Mouse (Mus musculus) intestine, postnatal 0 days (tissue): ENCODE results near the gene 1700092M07Rik. TPM values are rescaled to one million over a fixed set of nuclear protein-coding genes. Genes with fewer than 3 reads are reported as not detected.
A peak's percentile ranks its signal among the peaks of the same experiment; 100 is the strongest.

ENCODE experiments used
- ATAC-seq: fragments of 200-750 bp; cut with Nextera tagmentation; 2 replicates; pipeline ENCODE4 v1.8.0; 2017; ENCODE audit warnings: mild to moderate bottlenecking, moderate TSS enrichment, moderate library complexity
- H3K27ac ChIP-seq: fragments of 300-500 bp; sonication (generic); 2 replicates; pipeline ENCODE4 v1.5.1; 2014; ENCODE audit warnings: mild to moderate bottlenecking, low read depth, low read length, moderate library complexity
- H3K27me3 ChIP-seq: fragments of 300-500 bp; sonication (generic); replicated peaks from 2 replicates; pipeline ENCODE4 v1.6.1; 2014; ENCODE audit warnings: low read length, mixed read lengths; ENCODE audit not compliant: control insufficient read depth, insufficient read depth
- H3K36me3 ChIP-seq: fragments of 300-500 bp; sonication (generic); 2 replicates; pipeline ENCODE4 v1.6.1; 2014; ENCODE audit warnings: mild to moderate bottlenecking, moderate library complexity; ENCODE audit not compliant: control insufficient read depth, insufficient read depth
- H3K4me1 ChIP-seq: fragments of 300-500 bp; sonication (generic); replicated peaks from 2 replicates; pipeline ENCODE4 v1.6.1; 2014; ENCODE audit warnings: antibody characterized with exemption, low read length, mixed read lengths; ENCODE audit not compliant: control insufficient read depth, insufficient read depth
- H3K4me2 ChIP-seq: fragments of 300-500 bp; sonication (generic); replicated peaks from 2 replicates; pipeline ENCODE4 v1.6.1; 2014; ENCODE audit warnings: low read depth, mild to moderate bottlenecking, moderate library complexity
- H3K4me3 ChIP-seq: fragments of 300-500 bp; sonication (generic); 2 replicates; pipeline ENCODE4 v1.5.1; 2014; ENCODE audit warnings: low read depth, low read length
- H3K9ac ChIP-seq: fragments of 300-500 bp; sonication (generic); 2 replicates; pipeline ENCODE4 v1.6.1; 2014; ENCODE audit warnings: mild to moderate bottlenecking, low read depth, low read length
- H3K9me3 ChIP-seq: fragments of 300-500 bp; sonication (generic); 2 replicates; pipeline ENCODE4 v1.6.1; 2016; ENCODE audit warnings: mixed run types; ENCODE audit not compliant: control insufficient read depth
- CTCF ChIP-seq: sonication (generic); IDR thresholded peaks from 2 replicates; pipeline ENCODE4 v1.5.1; 2016; ENCODE audit warnings: low read depth, mild to moderate bottlenecking, control low read depth, antibody characterized with exemption, moderate library complexity
- WGBS: fragments of 180-500 bp; shearing (Covaris S2); extraction: QIAGEN DNeasy Blood & Tissue Kit; methylation state at CpG from one replicate; pipeline ENCODE4 v1.1.7; 2014; 5-methylcytosine and 5-hydroxymethylcytosine counted together
- polyA plus RNA-seq: library from polyadenylated mRNA; unstranded; fragments of >200 nt; fragmentation: Nextera tagmentation; extraction: Ambion mirVana; gene quantifications from 2 replicates; pipeline ENCODE4 v1.2.1, GENCODE M21; 2015

The 1700092M07Rik gene
- polyA plus RNA-seq, 1 experiment from 2014 or later, result 0.56 TPM

- no peak for TF ChIP-seq CTCF
- ATAC-seq, result no peak
- H3K9me3 ChIP-seq, result no peaks in the 10 kb centered on the region
- no peak overlapping the region for H3K4me2 ChIP-seq
- H3K4me3 ChIP-seq, result no peak overlapping the region
- H3K36me3 ChIP-seq, result peaks cover 68% of the 10 kb centered on the region
- no peaks in the 10 kb centered on the region for H3K27me3 ChIP-seq
- no peak overlapping the region for H3K9ac ChIP-seq
- WGBS, result 95% methylated on average over 9 of the region's 9 CpGs
- peak overlapping the region; percentile 35; the same call in 1 of the 2 replicates for H3K27ac ChIP-seq
- H3K4me1 ChIP-seq, result no peaks in the 10 kb centered on the region
Measured at GRCm38 (mm10) chr19:8765562-8765961, 25.0 kb downstream of the 1700092M07Rik start.

DNA sequence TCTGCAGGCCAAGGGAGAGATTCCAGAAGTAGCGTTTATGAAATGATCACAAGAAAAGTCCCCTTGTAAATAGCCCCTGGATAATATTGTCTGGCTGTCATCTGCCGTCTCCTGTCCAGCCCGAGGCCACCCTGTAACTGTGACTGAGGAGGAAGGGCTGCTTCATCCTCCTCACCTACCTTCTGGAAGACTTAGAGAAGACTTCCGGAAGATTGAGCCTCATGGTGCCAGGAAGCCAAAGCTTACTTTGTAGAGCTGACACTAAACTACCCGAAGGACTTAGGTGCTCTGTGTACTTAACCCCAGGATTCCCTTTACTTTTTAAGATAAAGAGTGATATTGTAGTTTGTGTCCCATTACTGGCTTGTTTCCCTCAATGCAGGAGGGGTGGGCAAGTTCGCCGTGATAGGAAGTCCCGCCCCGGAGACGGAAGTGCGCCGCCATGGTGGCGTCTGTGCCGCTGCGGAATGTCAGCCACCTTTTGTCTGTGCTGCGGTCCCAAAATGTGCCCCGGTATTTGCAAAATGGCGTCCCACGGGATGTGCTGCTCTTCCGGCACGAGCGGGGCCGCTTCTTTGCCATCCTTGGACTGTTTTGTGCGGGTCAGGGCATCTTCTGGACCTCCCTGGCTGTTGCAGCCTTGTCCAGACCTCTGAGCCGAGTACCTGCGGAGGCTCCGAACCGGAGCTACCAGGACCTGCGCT, 30.2 kb downstream of the 1700092M07Rik start, which contains the start of gene Tmem223:
Tmem223 (plus strand) TSS at position 430 of the 704 bp plus-strand sequence.
- Histone ChIP-seq H3K9me3 (no peaks in the 10 kb centered on the region), H3K36me3 (peaks cover 37% of the 10 kb centered on the region), H3K4me2 (peak within 1 kb of the TSS; percentile 77), H3K4me3 (peak within 1 kb of the TSS; percentile 83), H3K9ac (peak within 1 kb of the TSS; percentile 91), H3K27ac (peak within 1 kb of the TSS; percentile 88), H3K27me3 (no peaks in the 10 kb centered on the region), H3K4me1 (peaks cover 5% of the 10 kb centered on the region; the same call in 1 of the 2 replicates)
- peak; percentile 46 for ATAC-seq
- WGBS, result 15% methylated on average over 29 of the region's 29 CpGs
- TF ChIP-seq CTCF, result peak; percentile 37

DNA sequence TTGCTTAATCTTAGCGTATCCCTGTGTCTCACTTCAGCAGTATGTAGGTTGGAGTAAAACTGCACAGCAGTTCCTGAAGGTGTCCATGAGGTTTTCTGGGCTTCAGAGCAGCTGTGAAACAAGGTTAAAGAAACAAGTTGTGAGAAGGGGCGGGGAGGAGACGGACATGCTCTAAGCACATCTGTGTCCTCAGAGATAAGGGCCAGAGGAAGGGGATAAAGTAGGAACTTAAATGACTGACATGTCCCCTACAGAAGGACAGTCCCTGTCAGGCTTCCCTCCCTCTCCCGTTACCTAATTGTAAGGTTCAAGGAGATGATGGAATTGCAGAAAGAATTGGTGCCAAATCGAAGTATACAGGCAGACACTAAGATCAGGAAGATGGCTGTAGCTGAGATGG, 32.5 kb downstream of the 1700092M07Rik start:
- no peak for ATAC-seq
- Histone ChIP-seq H3K9ac (peak overlapping the region; percentile 89; the same call in 1 of the 2 replicates), H3K27me3 (no peaks in the 10 kb centered on the region), H3K4me2 (peak overlapping the region; percentile 96), H3K27ac (no peak overlapping the region), H3K9me3 (no peaks in the 10 kb centered on the region), H3K4me3 (peak overlapping the region; percentile 73), H3K4me1 (peaks cover 5% of the 10 kb centered on the region; the same call in 1 of the 2 replicates), H3K36me3 (peaks cover 14% of the 10 kb centered on the region)
- WGBS, result 68% methylated on average over 5 of the region's 5 CpGs
- no peak for TF ChIP-seq CTCF

GRCm38 (mm10) chr19:8773409-8773808, 32.9 kb downstream of the 1700092M07Rik start:
- H3K9ac ChIP-seq, result peak overlapping the region; percentile 89
- H3K9me3 ChIP-seq, result no peaks in the 10 kb centered on the region
- peak overlapping the region; percentile 96 for H3K4me2 ChIP-seq
- no peak for ATAC-seq
- TF ChIP-seq CTCF, result no peak
- 36% methylated on average over 6 of the region's 6 CpGs for WGBS
- peaks cover 10% of the 10 kb centered on the region for H3K36me3 ChIP-seq
- H3K4me3 ChIP-seq, result peak overlapping the region; percentile 73
- peaks cover 5% of the 10 kb centered on the region; the same call in 1 of the 2 replicates for H3K4me1 ChIP-seq
- no peaks in the 10 kb centered on the region for H3K27me3 ChIP-seq
- H3K27ac ChIP-seq, result 0 out of 2 replicates have a peak overlapping the region, but pooled peaks have one; percentile 98

- peak; percentile 25; the same call in 1 of the 2 replicates for TF ChIP-seq CTCF
- Histone ChIP-seq H3K27me3 (no peaks in the 10 kb centered on the region), H3K4me2 (peak within 1 kb of the TSS; percentile 96), H3K9ac (peak within 1 kb of the TSS; percentile 89), H3K4me3 (peak within 1 kb of the TSS; percentile 73), H3K36me3 (peaks cover 6% of the 10 kb centered on the region), H3K27ac (peak within 1 kb of the TSS; percentile 98), H3K4me1 (peaks cover 5% of the 10 kb centered on the region; the same call in 1 of the 2 replicates), H3K9me3 (no peaks in the 10 kb centered on the region)
- WGBS, result under 1% methylated on average over 68 of the region's 68 CpGs
- peak; percentile 93 for ATAC-seq
Measured at GRCm38 (mm10) chr19:8774086-8774835, 33.7 kb downstream of the 1700092M07Rik start, which contains the start of gene Tmem179b. Gene Tmem179b, minus strand, starts transcription at chr19:8774467.

DNA sequence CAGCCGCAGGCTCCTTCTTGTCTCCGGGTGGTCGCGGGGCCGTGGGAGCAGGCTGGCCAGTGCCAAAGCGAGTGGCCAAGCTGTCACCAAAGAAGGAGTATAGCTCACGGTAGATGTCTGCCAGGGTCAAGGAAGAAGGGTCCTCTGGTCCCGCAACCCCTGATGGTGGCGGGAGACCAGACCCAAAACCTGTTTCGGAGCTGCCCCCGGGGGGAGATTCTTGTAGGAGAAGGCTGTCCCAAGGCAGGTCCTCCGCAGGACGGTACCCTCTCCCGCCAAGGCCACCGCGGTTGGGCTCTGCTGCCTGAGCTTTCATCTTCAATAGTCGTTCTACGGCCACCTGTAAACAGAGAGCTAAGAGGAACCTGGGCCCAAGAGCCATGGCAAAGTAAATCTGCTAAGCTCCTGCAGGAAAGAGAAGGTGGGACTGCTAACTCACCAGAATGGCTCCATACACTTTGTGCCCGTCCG, 34.5 kb downstream of the 1700092M07Rik start:
- Histone ChIP-seq H3K9ac (peak overlapping the region; percentile 89), H3K27me3 (no peaks in the 10 kb centered on the region), H3K36me3 (no peaks in the 10 kb centered on the region; the same call in none of the 2 replicates), H3K4me3 (peak overlapping the region; percentile 73), H3K4me2 (peak overlapping the region; percentile 96), H3K27ac (peak overlapping the region; percentile 98), H3K4me1 (peaks cover 5% of the 10 kb centered on the region; the same call in 1 of the 2 replicates), H3K9me3 (no peaks in the 10 kb centered on the region)
- 2% methylated on average over 20 of the region's 20 CpGs for WGBS
- no peak for TF ChIP-seq CTCF
- ATAC-seq, result no peak
